Mouse (Mus musculus) neural tube, embryonic 11.5 days (tissue): ENCODE measurements around the gene Zfhx2. TPM values are rescaled to one million over a fixed set of nuclear protein-coding genes. Genes with fewer than 3 reads are reported as not detected.

Experiments used
- ATAC-seq: fragments of 200-750 bp; cut with Nextera tagmentation; 2 replicates; pipeline ENCODE4 v1.8.0; 2017; ENCODE audit warnings: moderate number of reproducible peaks, mild to moderate bottlenecking, moderate TSS enrichment, moderate library complexity; ENCODE audit not compliant: insufficient read depth, low FRiP score, low TSS enrichment
- DNase-seq: peaks from one replicate; pipeline ENCODE4 v3.0.0-alpha.2; 2015; ENCODE audit warnings: low spot score
- H3K27ac ChIP-seq: fragments of 300-500 bp; sonication (generic); 2 replicates; pipeline ENCODE4 v1.5.1; 2014; ENCODE audit warnings: low read depth, mild to moderate bottlenecking, low read length
- H3K27me3 ChIP-seq: fragments of 300-500 bp; sonication (generic); 2 replicates; pipeline ENCODE4 v1.6.1; 2014; ENCODE audit warnings: mild to moderate bottlenecking, low read length, mixed read lengths; ENCODE audit not compliant: control insufficient read depth, insufficient read depth
- H3K36me3 ChIP-seq: fragments of 300-500 bp; sonication (generic); 2 replicates; pipeline ENCODE4 v1.6.1; 2014; ENCODE audit warnings: mild to moderate bottlenecking, low read length, moderate library complexity, mixed read lengths; ENCODE audit not compliant: control insufficient read depth, insufficient read depth
- H3K4me1 ChIP-seq: fragments of 300-500 bp; sonication (generic); 2 replicates; pipeline ENCODE4 v1.6.1; 2014; ENCODE audit warnings: low read length, mixed read lengths; ENCODE audit not compliant: control insufficient read depth, insufficient read depth
- H3K4me2 ChIP-seq: fragments of 300-500 bp; sonication (generic); 2 replicates; pipeline ENCODE4 v1.6.1; 2014; ENCODE audit warnings: low read depth, mild to moderate bottlenecking, moderate library complexity
- H3K4me3 ChIP-seq: fragments of 300-500 bp; sonication (generic); 2 replicates; pipeline ENCODE4 v1.5.1; 2014; ENCODE audit warnings: low read depth, low read length
- H3K9ac ChIP-seq: fragments of 300-500 bp; sonication (generic); 2 replicates; pipeline ENCODE4 v1.6.1; 2014; ENCODE audit warnings: mild to moderate bottlenecking, low read length
- H3K9me3 ChIP-seq: fragments of 300-500 bp; sonication (generic); 2 replicates; pipeline ENCODE4 v1.6.1; 2016; ENCODE audit warnings: low read length; ENCODE audit not compliant: control insufficient read depth
- WGBS: fragments of 180-500 bp; shearing (Covaris S2); extraction: QIAGEN DNeasy Blood & Tissue Kit; methylation state at CpG from one replicate; pipeline ENCODE4 v1.1.7; 2014; 5-methylcytosine and 5-hydroxymethylcytosine counted together
- polyA plus RNA-seq: library from polyadenylated mRNA; unstranded; fragments of >200 nt; fragmentation: Nextera tagmentation; extraction: Ambion mirVana; gene quantifications from 2 replicates; pipeline ENCODE4 v1.2.1, GENCODE M21; 2014

The Zfhx2 gene
- polyA plus RNA-seq, 1 experiment from 2014 or later: 16.6 TPM

GRCm38 (mm10) chr14:55014591-55014990 is 77.5 kb downstream of the Zfhx2 start:
- DNase-seq (no peak), ATAC-seq (peak; percentile 32)
- Histone ChIP-seq H3K27ac (peak overlapping the region; percentile 88), H3K4me3 (peak overlapping the region; percentile 82), H3K4me2 (peak overlapping the region; percentile 70), H3K36me3 (no peaks in the 10 kb centered on the region), H3K4me1 (no peaks in the 10 kb centered on the region), H3K9me3 (no peaks in the 10 kb centered on the region), H3K27me3 (no peaks in the 10 kb centered on the region), H3K9ac (peak overlapping the region; percentile 81)
- WGBS: 2% methylated on average over 27 of the region's 27 CpGs

- Histone ChIP-seq H3K27me3 (no peaks in the 10 kb centered on the region), H3K4me3 (no peak overlapping the region), H3K4me1 (no peaks in the 10 kb centered on the region), H3K27ac (no peak overlapping the region), H3K4me2 (no peak overlapping the region), H3K36me3 (no peaks in the 10 kb centered on the region), H3K9me3 (no peaks in the 10 kb centered on the region), H3K9ac (no peak overlapping the region)
- WGBS: 56% methylated on average over 4 of the region's 4 CpGs
- ATAC-seq (no peak), DNase-seq (no peak)
These were observed 81.0 kb downstream of the Zfhx2 start for GRCm38 (mm10) chr14:55011116-55011515.

Other genes starting within 250 kb of the Zfhx2 start
- gene Homez, start 221.4 kb downstream of the Zfhx2 start, polyA plus RNA-seq: 19.3 and 21.9 TPM in 2 replicates
- 1.3 and 1.5 TPM in 2 replicates for gene Ppp1r3e, start 214.8 kb downstream of the Zfhx2 start, polyA plus RNA-seq
- gene Bcl2l2, start 208.9 kb downstream of the Zfhx2 start, polyA plus RNA-seq: 2.9 and 3.7 TPM in 2 replicates
- 0.20 TPM in 1 of 2 replicates, not detected in the other for gene Gm20521, start 208.9 kb downstream of the Zfhx2 start, polyA plus RNA-seq
- gene Pabpn1, start 199.8 kb downstream of the Zfhx2 start, polyA plus RNA-seq: 171 and 179 TPM in 2 replicates
- gene Slc22a17, start 179.2 kb downstream of the Zfhx2 start, polyA plus RNA-seq: 45.8 and 47.2 TPM in 2 replicates
- gene Efs, start 166.2 kb downstream of the Zfhx2 start, polyA plus RNA-seq: 29.1 and 31.1 TPM in 2 replicates
- not detected in 2 replicates for gene Il25, start 159.6 kb downstream of the Zfhx2 start, polyA plus RNA-seq
- gene Cmtm5, start 156.1 kb downstream of the Zfhx2 start, polyA plus RNA-seq: 3.3 and 4.5 TPM in 2 replicates
- 3.2 and 4.7 TPM in 2 replicates for gene Myh6, start 125.4 kb downstream of the Zfhx2 start, polyA plus RNA-seq
- not detected in 2 replicates for gene Gm17428, start 115.4 kb downstream of the Zfhx2 start, polyA plus RNA-seq
- 15.1 and 15.6 TPM in 2 replicates for gene Myh7, start 97.7 kb downstream of the Zfhx2 start, polyA plus RNA-seq
- 83.9 and 92.4 TPM in 2 replicates for gene Ngdn, start 76.9 kb downstream of the Zfhx2 start, polyA plus RNA-seq
- gene Thtpa, start 2.5 kb upstream of the Zfhx2 start, polyA plus RNA-seq: 22.4 and 23.7 TPM in 2 replicates
- gene Ap1g2, start 14.3 kb upstream of the Zfhx2 start, polyA plus RNA-seq: 6.8 and 7.3 TPM in 2 replicates
- gene Jph4, start 24.6 kb upstream of the Zfhx2 start, polyA plus RNA-seq: 3.8 and 4.4 TPM in 2 replicates
- not detected in 2 replicates for gene Dhrs2, start 129.7 kb upstream of the Zfhx2 start, polyA plus RNA-seq